9 mouse cellular contexts compared by ENCODE assay signal in genomic region chr5:149389548-149390211, GRCm38 (mm10). TPM values are rescaled to one million over a fixed set of nuclear protein-coding genes. Genes with fewer than 3 reads are reported as not detected.
DNase-seq lines count a peak whose midpoint lies in the region; ATAC-seq and TF ChIP-seq lines count a peak whose summit lies in the region.
"Had no signal": no experiment of that assay in that cellular context is flagged by ENCODE, and none has a peak within 500 bp of the region (broad histone marks: within the 10 kb centered on the region; RNA-seq: fewer than 3 reads in every experiment).

No protein-coding gene starts in this region.

- H3K27me3 ChIP-seq in kidney, embryonic 16.5 days (ENCODE audit: insufficient read depth, low read length): no peaks in the 10 kb centered on the region
- no peaks in the 10 kb centered on the region for H3K27me3 ChIP-seq in hindbrain, postnatal 0 days (ENCODE audit: insufficient read depth, low read length)
- H3K27me3 ChIP-seq: hindbrain, embryonic 13.5 days had no signal

- no peak overlapping the region for H3K9ac ChIP-seq in kidney, embryonic 16.5 days (replicated peaks; ENCODE audit: low read length)
- H3K9ac ChIP-seq in hindbrain, postnatal 0 days (replicated peaks; ENCODE audit: low read length): no peak overlapping the region
- H3K9ac ChIP-seq: hindbrain, embryonic 13.5 days had no signal

- intact Hi-C loops in gastrocnemius, postnatal 36 days (cut with DNase I): no loop called here

- H3K27ac ChIP-seq in kidney, embryonic 16.5 days (ENCODE audit: low read length): no peak overlapping the region
- H3K27ac ChIP-seq in hindbrain, postnatal 0 days: no peak overlapping the region
- H3K27ac ChIP-seq: hindbrain, embryonic 13.5 days had no signal

- H3K4me3 ChIP-seq in kidney, embryonic 16.5 days (ENCODE audit: low read length): no peak overlapping the region
- H3K4me3 ChIP-seq in hindbrain, postnatal 0 days (ENCODE audit: low read length): no peak overlapping the region
- H3K4me3 ChIP-seq: hindbrain, embryonic 13.5 days had no signal

- no peaks in the 10 kb centered on the region for H3K36me3 ChIP-seq in kidney, embryonic 16.5 days (ENCODE audit: insufficient read depth, low read length)
- no peaks in the 10 kb centered on the region for H3K36me3 ChIP-seq in hindbrain, postnatal 0 days (ENCODE audit: insufficient read depth, low read length)
- H3K36me3 ChIP-seq: hindbrain, embryonic 13.5 days had no signal

- WGBS in kidney, embryonic 16.5 days: 54% methylated on average over 11 of the region's 11 CpGs
- WGBS in hindbrain, postnatal 0 days: 55% methylated on average over 11 of the region's 11 CpGs

- H3K9me3 ChIP-seq in kidney, embryonic 16.5 days (ENCODE audit: low read length): no peaks in the 10 kb centered on the region
- no peaks in the 10 kb centered on the region for H3K9me3 ChIP-seq in hindbrain, postnatal 0 days (ENCODE audit: low read length)
- H3K9me3 ChIP-seq: hindbrain, embryonic 13.5 days had no signal

- peak; percentile 45 for DNase-seq in urinary bladder, postnatal 25 days (ENCODE audit: low spot score)
- DNase-seq in urinary bladder, adult 2 months (ENCODE audit: low spot score): no peak
- peak; percentile 46 to 55 for DNase-seq in gastrocnemius, postnatal 36 days
- DNase-seq in right cerebral cortex, postnatal 25 days: no peak
- no peak for DNase-seq in right cerebral cortex, postnatal 36 days (ENCODE audit: low spot score in 2 of 2)
- no peak for DNase-seq in hindbrain, postnatal 0 days (ENCODE audit: low spot score)
- no peak for DNase-seq in layer of hippocampus, adult 11-12 months (ENCODE audit: low spot score)

- peak; percentile 70; the same call in 1 of the 2 replicates for ATAC-seq in kidney, embryonic 16.5 days (ENCODE audit: low FRiP score, low TSS enrichment)
- no peak for ATAC-seq in hindbrain, postnatal 0 days

- peaks cover 19% of the 10 kb centered on the region for H3K4me1 ChIP-seq in kidney, embryonic 16.5 days (ENCODE audit: insufficient read depth, low read length)
- H3K4me1 ChIP-seq in hindbrain, postnatal 0 days (ENCODE audit: insufficient read depth, low read length): no peaks in the 10 kb centered on the region

- no peak overlapping the region for H3K4me2 ChIP-seq in kidney, embryonic 16.5 days (replicated peaks; ENCODE audit: low read depth, low read length)
- H3K4me2 ChIP-seq in hindbrain, postnatal 0 days (ENCODE audit: low read depth, low read length): no peak overlapping the region
- H3K4me2 ChIP-seq: hindbrain, embryonic 13.5 days had no signal

- TF ChIP-seq CTCF in hindbrain, postnatal 0 days (IDR thresholded peaks at IDR 0.05; ENCODE audit: low read depth): no peak

RNA-seq across cellular contexts. Expression of gene Medag, which starts 21.9 kb away (rescaled TPM):
- polyA plus RNA-seq in urinary bladder, adult 2 months (2012; rRNA removed): 30.4 and 31.6 TPM in 2 replicates
- total RNA-seq in gastrocnemius, postnatal 36 days (2021): 10 to 100 TPM; 14.9 to 15.1 TPM
- 0.22 and 0.49 TPM in 2 replicates for polyA plus RNA-seq in kidney, embryonic 16.5 days (2015; fragmentation: Nextera tagmentation; extraction: Ambion mirVana)
- 9.3 and 11.3 TPM in 2 replicates for total RNA-seq in hindbrain, postnatal 0 days (2014; rRNA removed)
- 8.3 and 9.1 TPM in 2 replicates for polyA plus RNA-seq in hindbrain, postnatal 0 days (2015; fragmentation: Nextera tagmentation; extraction: Ambion mirVana)

RNA-seq across cellular contexts. Expression of gene Tex26, which starts 49.8 kb away (rescaled TPM):
- 0.21 and 0.37 TPM in 2 replicates for polyA plus RNA-seq in urinary bladder, adult 2 months (2012; rRNA removed)
- not detected for total RNA-seq in gastrocnemius, postnatal 36 days (2021)
- 0.59 TPM in 1 of 2 replicates, not detected in the other for polyA plus RNA-seq in kidney, embryonic 16.5 days (2015; fragmentation: Nextera tagmentation; extraction: Ambion mirVana)
- total RNA-seq in hindbrain, postnatal 0 days (2014; rRNA removed): 0.31 and 0.50 TPM in 2 replicates
- polyA plus RNA-seq in hindbrain, postnatal 0 days (2015; fragmentation: Nextera tagmentation; extraction: Ambion mirVana): 1.0 and 1.6 TPM in 2 replicates

Comparison
In these comparisons a context has a peak if more than half of its experiments do, and no peak if none do; other contexts are left out.
1. DNase-seq: peak in urinary bladder, postnatal 25 days (single experiment) and gastrocnemius, postnatal 36 days (2 of 2); none in urinary bladder, adult 2 months (single experiment), right cerebral cortex, postnatal 25 days (single experiment), right cerebral cortex, postnatal 36 days (0 of 2), hindbrain, postnatal 0 days (single experiment) and layer of hippocampus, adult 11-12 months (single experiment).